Mouse (Mus musculus): ENCODE measurements around the gene Lce1l.
A peak's percentile ranks its signal among the peaks of the same experiment; 100 is the strongest.
"Not testable (repeated sequence)": the region's sequence is repeated elsewhere in the genome, so short reads cannot be mapped to it uniquely, and the experiment has no call there.

The Lce1l gene

GRCm38 (mm10) chr3:92851186-92851585 is at the start of gene Lce1l:
Gene Lce1l, minus strand, starts transcription at chr3:92851286.
- no peak for ATAC-seq (ENCODE audit: low TSS enrichment)

GRCm38 (mm10) chr3:92894489-92894888 is 43.4 kb upstream of the Lce1l start:
- no peak for ATAC-seq (ENCODE audit: low TSS enrichment)

- no peak for ATAC-seq (ENCODE audit: low TSS enrichment)
These were observed 43.0 kb upstream of the Lce1l start for GRCm38 (mm10) chr3:92894063-92894462.

- peak; percentile 94 for ATAC-seq (ENCODE audit: low TSS enrichment)
These were observed 23.1 kb upstream of the Lce1l start for GRCm38 (mm10) chr3:92874180-92874579.

GRCm38 (mm10) chr3:92870116-92870515 is 19.0 kb upstream of the Lce1l start, which contains the start of gene 2310050C09Rik:
Gene 2310050C09Rik, minus strand, starts transcription at chr3:92870216.
- ATAC-seq (ENCODE audit: low TSS enrichment): no peak

GRCm38 (mm10) chr3:92827108-92827507 is 24.0 kb downstream of the Lce1l start, which contains the start of gene Kprp:
Gene Kprp, minus strand, starts transcription at chr3:92827247.
- no peak for ATAC-seq (ENCODE audit: low TSS enrichment)

GRCm38 (mm10) chr3:92825808-92826207 is 25.3 kb downstream of the Lce1l start:
- ATAC-seq (ENCODE audit: low TSS enrichment): peak; percentile 47; the same call in 1 of the 2 replicates

- not testable (repeated sequence) for ATAC-seq (ENCODE audit: low TSS enrichment)
These were observed 35.0 kb downstream of the Lce1l start for GRCm38 (mm10) chr3:92816036-92816435.

GRCm38 (mm10) chr3:92815581-92815980 is 35.5 kb downstream of the Lce1l start:
- ATAC-seq (ENCODE audit: low TSS enrichment): no peak

GRCm38 (mm10) chr3:92807791-92808190 is 43.3 kb downstream of the Lce1l start, which contains the start of gene Lce1k:
Gene Lce1k, minus strand, starts transcription at chr3:92807891.
- no peak for ATAC-seq (ENCODE audit: low TSS enrichment)

Data from frontal cortex, adult (tissue).